Mouse (Mus musculus): ENCODE measurements around the gene Gripap1.
"Not testable (repeated sequence)": the region's sequence is repeated elsewhere in the genome, so short reads cannot be mapped to it uniquely, and the experiment has no call there.

The Gripap1 gene

DNA sequence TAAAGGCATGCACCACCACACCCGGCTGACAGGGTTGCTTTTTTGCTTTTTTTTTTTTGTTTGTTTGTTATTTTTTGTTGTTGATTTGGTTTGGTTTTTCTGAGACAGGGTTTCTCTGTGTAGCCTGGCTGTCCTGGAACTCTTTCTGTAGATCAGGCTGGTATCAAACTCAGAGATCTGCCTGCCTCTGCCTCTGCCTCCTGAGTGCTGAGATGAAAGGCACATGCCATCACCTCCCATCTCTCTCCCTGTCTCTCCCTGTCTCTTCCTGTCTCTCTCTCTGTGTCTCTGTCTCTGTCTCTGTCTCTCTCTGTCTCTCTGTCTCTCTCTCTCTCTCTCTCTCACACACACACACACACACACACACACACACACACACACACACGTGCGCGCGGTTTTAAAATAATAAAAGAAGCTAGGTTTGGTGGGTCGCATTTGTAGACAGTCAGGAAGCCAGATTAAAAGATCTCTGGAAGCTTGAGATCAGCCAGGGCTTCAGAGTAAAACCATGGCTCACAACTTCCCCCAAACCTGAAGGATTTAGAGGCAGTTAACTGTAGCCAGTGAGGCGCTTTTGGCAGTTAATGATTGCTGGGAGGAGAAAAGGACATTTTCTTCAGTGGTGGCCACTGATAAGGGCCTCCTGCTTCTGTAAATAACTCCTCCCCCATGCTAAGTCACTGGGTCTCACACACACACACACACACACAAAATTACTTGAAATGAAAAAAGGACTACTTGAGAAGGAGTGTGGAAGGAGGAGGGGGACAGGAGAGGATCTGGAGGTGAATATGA, 10.9 kb upstream of the Gripap1 start:
- in situ Hi-C loops (cut with MboI, MseI) = loop anchor here (10.0 kb wide), 1 partner anchor 344 kb away; no protein-coding TSS in a partner anchor

DNA sequence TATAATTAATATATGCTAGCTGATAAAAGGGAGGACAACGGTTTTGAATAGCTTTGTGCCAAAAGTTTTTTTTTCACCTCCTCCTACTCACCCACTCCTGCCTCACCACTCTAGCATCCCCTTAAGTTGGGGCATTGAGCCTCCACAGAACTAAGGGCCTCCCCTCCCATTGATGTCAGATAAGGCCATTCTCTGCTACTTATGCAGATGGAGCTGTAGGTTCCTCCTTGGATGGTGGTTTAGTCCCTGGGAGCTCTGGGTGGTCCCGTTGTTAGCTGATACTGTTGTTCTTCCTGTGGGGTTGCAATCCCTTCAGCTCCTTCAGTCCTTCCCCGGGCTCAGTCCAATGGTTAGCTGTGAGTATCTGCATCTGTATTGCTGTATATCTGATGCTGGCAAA, 10.3 kb upstream of the Gripap1 start:
- in situ Hi-C loops (cut with MboI, MseI) = loop anchor here (10.0 kb wide), 1 partner anchor 344 kb away; no protein-coding TSS in a partner anchor

DNA sequence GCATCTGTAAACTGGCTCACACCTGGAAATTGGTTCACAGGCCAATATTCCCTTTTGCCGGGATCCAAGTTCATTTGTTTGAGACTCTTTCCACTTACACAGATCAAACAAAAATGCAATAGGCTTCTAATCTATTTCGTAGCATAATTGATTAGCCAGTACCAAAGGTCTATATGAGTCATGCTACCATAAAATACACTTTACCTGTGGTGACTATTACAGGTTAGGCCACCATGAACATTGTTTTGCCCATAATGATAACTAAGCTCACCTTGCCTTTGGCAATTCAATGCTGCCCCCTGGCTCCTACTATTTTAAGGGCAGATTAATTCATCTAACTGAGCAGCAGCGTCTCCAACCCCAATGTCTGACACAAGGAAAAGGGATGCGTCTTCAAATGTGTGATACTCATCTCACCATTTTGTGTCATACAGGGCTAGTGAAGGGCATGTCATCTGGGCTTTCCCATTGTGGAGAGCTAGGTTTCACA, 6.9 kb upstream of the Gripap1 start:
- in situ Hi-C loops (cut with MboI, MseI) = no loop called here

GRCm38 (mm10) chrX:7790309-7790708, 744 bp downstream of the Gripap1 start:
- in situ Hi-C loops (cut with MboI, MseI) = no loop called here

DNA sequence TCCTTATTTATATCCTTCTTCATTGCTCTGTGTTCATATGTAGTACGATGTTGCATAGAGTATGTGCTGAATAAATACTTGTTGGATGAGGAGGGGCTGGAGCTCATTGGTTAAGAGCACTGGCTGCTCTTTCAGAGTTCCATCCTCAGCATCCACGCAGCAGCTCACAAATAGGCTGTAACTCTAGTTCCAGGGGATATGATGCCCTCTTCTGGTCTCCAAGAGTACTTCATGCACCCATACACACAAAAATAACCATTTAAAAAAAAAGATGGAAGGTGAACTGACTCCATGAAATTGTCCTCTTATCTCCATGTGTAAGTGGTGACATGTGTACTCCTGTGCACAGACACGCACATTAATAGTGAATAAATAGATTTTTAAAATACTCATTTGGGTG, 3.8 kb downstream of the Gripap1 start:
- in situ Hi-C loops (cut with MboI, MseI) = no loop called here

GRCm38 (mm10) chrX:7795016-7795415, 5.5 kb downstream of the Gripap1 start:
- in situ Hi-C loops (cut with MboI, MseI) = no loop called here

DNA sequence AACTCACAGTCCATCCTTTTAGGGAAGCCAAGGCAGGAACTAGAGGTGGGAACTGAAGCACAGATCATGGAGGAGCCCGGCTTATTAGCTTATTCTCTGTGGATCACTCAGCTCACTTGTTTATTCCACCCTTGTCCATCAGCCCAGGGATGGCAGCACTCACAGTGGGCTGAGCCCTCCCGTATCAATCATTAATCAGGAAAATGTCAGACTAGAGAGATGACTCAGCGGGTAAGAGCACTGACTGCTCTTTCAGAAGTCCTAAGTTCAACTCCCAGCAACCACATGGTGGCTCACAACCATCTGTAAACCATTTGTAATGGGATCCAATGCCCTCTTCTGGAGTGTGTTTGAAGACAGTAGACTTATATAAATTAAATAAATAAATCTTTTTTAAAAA, 7.8 kb downstream of the Gripap1 start:
- in situ Hi-C loops (cut with MboI, MseI) = no loop called here

DNA sequence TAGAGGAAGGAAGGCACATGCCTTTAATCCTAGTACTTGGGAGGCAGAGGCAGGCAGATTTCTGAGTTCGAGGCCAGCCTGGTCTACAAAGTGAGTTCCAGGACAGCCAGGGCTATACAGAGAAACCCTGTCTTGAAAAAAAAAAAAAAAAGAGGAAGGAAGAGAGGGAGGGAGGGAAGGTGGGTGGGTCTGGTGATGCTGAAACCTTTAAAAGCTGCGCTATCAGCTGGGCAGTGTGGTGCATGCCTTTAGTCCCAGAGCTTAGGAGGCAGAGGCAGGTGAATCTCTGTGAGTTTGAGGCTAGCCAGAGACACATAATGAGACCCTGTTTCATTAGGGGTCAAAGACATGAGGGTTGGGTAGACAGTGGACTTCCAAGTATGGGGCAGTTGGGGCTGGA, 12.6 kb downstream of the Gripap1 start:
- in situ Hi-C loops (cut with MboI, MseI) = loop anchor here (10.0 kb wide), 1 partner anchor 707 kb away; no protein-coding TSS in a partner anchor

DNA sequence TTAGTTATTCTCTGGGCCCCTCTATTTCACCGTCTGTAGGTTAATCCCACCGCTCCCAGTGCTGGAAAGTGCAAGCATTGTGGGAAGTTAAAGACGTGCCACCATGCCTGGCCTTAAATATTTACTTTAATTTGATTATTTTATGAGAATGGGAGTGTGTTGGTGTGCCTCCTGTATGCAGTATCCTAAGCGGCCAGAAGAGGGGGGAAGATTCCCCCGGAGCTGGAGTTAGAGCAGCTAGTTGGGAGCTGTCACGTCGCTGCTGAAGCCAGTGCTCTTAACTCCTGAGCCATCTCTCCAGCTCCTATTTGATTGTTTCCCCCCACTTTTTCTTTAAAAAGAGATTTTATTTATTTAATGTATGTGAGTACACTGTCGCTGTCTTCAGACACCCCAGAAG, 25.5 kb downstream of the Gripap1 start:
- in situ Hi-C loops (cut with MboI, MseI) = not testable (repeated sequence)

DNA sequence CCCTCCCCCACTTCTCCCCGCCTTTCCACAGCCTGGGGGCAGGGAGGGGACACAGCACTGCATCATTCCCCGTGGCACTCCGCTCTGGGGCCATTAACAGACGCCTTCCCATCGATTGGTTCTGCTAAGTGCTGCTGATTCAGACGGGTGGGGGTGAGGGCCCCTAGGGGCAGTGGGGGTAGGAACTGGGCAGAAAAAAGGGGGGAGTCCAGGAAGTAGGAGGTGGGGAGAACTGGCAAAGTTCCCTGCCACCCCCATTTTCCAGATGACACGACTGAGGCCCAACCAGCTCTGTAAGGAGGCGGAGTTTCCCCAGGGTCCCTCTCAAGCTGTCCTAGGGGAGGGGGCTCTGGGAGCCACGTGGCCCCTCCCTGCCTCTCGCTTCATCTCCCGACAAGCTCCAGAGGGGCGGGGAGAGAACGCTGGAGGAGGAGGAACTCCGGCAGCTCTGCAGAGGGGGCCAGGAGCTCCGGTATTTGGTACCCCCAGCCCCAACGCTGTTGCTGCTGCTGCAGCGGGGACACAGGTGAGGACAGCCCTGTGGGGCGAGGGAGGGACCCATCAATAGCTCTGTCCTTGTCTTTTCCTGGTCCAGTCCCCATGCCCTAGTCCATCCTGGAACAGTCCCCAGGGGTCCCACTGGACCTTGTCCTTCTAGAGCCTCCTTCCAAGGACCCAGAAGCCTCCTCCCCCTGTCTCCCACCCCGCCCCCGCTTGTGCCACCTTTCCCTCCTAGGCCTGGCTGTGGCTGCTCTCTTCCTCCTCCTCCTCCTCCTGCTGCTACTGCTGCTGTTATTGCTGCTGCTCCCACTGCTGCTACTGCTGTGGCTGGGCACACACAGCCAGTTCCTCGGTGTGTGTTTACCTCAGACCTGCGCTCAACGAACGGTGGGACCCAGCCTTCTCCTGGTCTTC, 32.6 kb downstream of the Gripap1 start, which contains the start of gene Kcnd1:
TSS of gene Kcnd1 (plus strand) at position 425 of the 915 bp plus-strand sequence.
- in situ Hi-C loops (cut with MboI, MseI) = no loop called here

DNA sequence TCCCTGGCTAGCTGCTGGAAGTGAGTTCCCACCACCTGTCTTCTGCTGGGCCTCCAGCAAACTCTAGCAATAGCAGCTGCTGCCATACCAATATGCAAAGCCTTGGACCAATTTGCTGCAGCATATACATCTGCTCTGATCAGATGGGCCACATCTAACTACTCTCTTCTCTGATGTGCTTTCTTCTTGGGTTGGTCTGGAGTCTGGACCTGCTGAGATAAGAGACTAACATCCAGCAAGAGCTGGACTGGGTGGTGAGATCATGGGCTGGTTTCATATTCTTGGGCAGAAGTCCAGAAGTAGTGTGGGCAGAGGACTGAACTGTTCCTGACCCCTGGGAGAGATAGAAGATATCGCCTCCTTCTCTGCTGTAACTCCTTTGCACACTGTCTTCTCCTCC, 47.6 kb downstream of the Gripap1 start:
- in situ Hi-C loops (cut with MboI, MseI) = no loop called here

DNA sequence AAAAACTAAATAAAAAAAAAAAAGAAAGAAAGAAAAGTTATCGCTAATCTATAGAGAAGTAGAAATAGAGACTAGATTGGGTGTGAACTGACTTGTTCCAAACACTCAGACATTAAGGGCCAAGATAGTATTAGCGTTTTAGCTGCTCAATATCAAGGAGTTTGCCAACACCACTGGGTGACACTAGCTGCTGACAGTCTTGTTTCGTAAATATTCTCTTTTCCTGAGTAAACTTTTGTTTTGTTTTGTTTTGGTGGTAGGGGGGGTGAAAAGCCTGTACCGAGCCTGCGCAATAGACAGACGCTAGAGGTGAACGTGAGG, 51.2 kb downstream of the Gripap1 start:
- in situ Hi-C loops (cut with MboI, MseI) = no loop called here

DNA sequence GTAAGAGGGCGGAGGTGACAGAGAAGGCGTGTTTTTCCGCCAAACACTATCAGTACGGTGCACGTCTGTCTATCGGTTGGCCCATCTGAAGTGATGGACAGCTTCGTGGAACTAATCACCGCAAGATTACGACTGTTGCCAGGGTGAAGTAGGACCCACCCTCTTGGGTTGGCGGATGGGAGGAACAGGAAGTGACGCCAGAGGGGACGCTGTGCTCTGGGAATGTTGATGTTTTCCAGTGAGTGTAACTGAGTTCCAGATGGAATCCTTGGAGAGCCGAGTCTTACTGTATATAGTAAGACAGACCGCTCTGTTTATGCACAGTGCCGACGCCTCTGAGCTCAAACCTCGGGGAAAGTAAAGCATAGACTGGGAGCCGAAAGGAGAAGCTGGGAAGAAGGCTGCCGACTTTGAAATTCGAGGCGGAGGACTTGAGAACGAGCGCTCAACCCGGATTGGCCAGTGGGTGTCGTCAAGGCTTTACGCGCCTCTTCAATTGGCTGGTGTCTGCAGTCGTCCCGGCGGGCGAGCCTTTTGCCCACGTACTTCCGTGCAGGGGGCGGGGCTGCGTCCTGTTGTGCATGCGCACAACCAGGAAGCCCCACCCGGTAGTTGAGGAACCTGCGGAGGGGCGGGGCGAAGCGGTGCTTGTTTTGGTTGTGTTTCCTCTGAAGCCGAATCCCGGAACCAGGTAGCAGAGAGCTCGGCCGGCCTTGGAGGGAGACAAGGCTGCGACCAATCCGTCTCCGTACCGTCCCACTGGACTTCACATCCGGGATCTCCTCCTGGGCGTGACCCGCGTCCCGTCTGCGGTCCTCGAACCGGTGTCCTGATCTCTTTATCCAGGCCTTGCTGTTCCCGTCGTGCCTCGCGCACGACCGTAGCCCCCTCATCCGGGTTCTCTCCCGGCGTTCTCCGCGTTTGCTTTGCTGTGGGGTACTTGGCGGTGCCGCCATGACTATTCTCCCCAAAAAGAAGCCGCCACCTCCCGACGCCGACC, 51.9 kb downstream of the Gripap1 start, which contains the start of gene Otud5:
TSS of gene Otud5 (plus strand) at position 202 of the 1,000 bp plus-strand sequence.
- in situ Hi-C loops (cut with MboI, MseI) = no loop called here

GRCm38 (mm10) chrX:7842318-7842717, 52.8 kb downstream of the Gripap1 start:
- in situ Hi-C loops (cut with MboI, MseI) = no loop called here

DNA sequence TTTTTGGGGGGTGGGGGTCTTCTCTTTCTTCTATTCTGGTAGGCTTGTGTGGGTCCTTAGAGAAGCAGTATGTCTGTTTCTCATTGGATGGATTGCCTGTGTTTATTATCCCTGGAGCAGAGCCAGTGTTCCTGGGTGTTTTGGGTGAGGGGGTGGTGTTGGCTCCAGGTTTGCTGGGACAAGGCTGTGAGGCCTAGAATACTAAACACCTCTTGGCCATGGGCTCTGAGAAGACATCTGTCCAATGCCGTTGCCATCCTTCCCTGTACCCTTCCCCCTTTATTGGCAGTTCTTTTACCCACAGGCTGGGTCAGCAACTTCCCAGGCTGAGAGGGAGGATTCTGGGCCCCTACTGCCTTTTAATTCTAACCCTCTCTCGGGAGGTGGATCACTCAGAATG, 58.3 kb downstream of the Gripap1 start:
- in situ Hi-C loops (cut with MboI, MseI) = no loop called here

GRCm38 (mm10) chrX:7854578-7854977, 65.0 kb downstream of the Gripap1 start:
- in situ Hi-C loops (cut with MboI, MseI) = no loop called here

DNA sequence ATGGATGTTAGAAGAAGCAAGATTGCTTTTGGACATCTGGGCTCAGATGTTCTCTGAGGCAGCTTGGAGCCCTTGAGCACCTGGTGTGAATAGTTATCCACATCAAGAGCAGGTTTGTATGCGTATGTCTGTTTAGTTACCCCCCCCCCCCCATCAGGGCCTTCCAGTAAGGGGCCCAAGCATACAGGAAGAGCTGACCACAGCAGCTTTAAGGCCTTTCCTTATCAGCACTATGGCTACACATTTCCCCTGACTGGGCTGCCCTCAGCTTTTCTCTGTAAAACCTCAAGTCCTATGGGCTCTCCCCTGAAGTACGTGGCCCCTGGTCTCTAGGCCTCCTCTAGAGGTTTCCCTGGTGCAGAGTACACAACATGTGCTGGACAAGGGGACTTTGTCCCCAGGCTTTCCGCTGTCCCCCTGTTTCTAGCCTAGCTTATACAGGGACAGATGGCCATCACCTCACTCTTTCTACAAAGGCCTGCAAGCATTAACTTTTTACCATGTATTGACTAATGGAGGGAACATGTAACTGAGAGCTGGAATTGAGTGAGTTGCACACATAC, 69.7 kb downstream of the Gripap1 start:
- in situ Hi-C loops (cut with MboI, MseI) = no loop called here

- in situ Hi-C loops (cut with MboI, MseI) = no loop called here
Observed at GRCm38 (mm10) chrX:7863181-7863580, 73.6 kb downstream of the Gripap1 start.

GRCm38 (mm10) chrX:7864551-7864950, 75.0 kb downstream of the Gripap1 start:
- in situ Hi-C loops (cut with MboI, MseI) = no loop called here

- in situ Hi-C loops (cut with MboI, MseI) = no loop called here
Observed at GRCm38 (mm10) chrX:7865343-7865742, 75.8 kb downstream of the Gripap1 start.

- in situ Hi-C loops (cut with MboI, MseI) = no loop called here
Observed at GRCm38 (mm10) chrX:7865786-7866185, 76.2 kb downstream of the Gripap1 start.

All from regulatory T cell (primary cell).